Mouse (Mus musculus) cerebellum, adult 2 months (tissue): ENCODE measurements around the gene Spns1.

ENCODE experiments used
- CTCF ChIP-seq: fragments of 200-500 bp; IDR thresholded peaks from 2 replicates; pipeline ENCODE4 v1.5.1; 2011; ENCODE audit warnings: low read depth, mild to moderate bottlenecking, control low read depth, low read length, moderate library complexity, borderline replicate concordance; ENCODE audit not compliant: insufficient read depth
- POLR2A ChIP-seq: fragments of 200-500 bp; IDR thresholded peaks from 2 replicates; pipeline ENCODE4 v1.6.1; 2011; ENCODE audit warnings: low read length, control low read depth, borderline replicate concordance; ENCODE audit not compliant: insufficient read depth

- TF ChIP-seq POLR2A (no peak), CTCF (no peak)
These were observed 41.2 kb upstream of the Spns1 start for GRCm38 (mm10) chr7:126418496-126418895.
